Mouse (Mus musculus) erythroid progenitor cell, adult 5-6 weeks (primary cell): Measurements from ENCODE around the gene Gys1. TPM values are rescaled to one million over a fixed set of nuclear protein-coding genes. Genes with fewer than 3 reads are reported as not detected.
A peak's percentile ranks its signal among the peaks of the same experiment; 100 is the strongest.
"Not testable (repeated sequence)": the region's sequence is repeated elsewhere in the genome, so short reads cannot be mapped to it uniquely, and the experiment has no call there.

Experiments used
- ATAC-seq: replicated peaks from 2 replicates; pipeline ENCODE4 v1.8.0; 2016; ENCODE audit warnings: moderate number of reproducible peaks, mild to moderate bottlenecking, moderate TSS enrichment, inconsistent platforms; ENCODE audit not compliant: poor library complexity, low FRiP score, severe bottlenecking
- total RNA-seq, 2 experiments: library from RNA; stranded (forward) in 1 of 2; stranded (reverse) in 1 of 2; fragments of 150-400 nt in 1 of 2; fragments of 186-747, 209-891 nt in 1 of 2; gene quantifications; 2 replicates each; pipeline versions ENCODE4 v1.2.3 to v1.2.4; 2015 to 2017; ENCODE audit warnings: low replicate concordance in 2 of 2

Gene Gys1
- total RNA-seq, 2 experiments from 2014 or later: 0.84 to 6.2 TPM

DNA sequence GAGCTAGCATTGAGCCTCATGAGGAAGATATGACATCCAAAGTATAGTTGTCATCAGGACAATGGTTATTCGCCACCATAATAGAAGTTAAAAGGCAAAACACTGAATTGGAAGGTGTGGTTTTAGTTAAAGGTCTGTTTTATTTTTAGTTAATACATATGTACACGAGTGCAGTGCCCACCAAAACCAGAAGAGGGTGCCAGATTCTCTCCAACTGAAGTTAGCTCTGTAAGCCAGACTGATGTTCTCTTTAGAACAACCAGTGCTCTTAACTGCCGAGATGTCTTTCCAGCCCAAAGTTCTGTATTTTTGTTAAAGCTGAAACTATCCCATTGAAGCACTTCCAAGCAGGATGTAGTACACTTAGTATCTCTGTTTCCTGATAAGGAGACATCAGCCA, 36.2 kb downstream of the Gys1 start:
- peak; percentile 72 for ATAC-seq

DNA sequence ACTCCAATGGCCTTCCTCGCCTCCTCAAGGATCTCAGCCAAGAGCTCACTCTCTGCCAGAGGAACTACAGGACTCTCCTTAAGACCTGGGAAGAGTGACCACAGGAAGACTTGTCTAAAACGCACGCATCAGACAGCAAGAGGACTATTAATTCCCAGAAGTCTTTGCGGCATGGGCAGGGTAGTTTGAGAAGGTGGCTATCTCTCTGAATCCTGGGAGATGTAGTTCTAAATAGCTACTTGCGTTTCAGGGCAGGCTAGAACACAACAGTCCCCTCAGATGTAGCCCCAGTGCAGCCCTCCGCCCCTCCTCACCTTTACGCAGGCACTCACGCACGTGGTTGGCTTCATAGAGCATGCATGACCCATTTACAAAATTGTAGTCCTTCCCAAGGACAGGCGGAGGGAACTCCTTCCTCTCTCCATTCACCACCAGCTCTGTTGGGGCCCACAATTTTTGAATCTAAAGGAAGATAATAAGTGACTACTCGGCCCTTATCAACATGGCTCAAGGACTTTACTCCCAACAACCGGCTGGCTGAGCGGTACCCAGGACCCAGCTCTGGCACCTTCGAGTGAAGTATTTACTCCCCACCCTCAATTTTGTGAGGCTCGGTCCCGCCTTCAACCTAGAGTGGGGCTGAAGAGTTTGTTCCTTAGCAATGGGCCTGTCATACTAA, 40.8 kb downstream of the Gys1 start:
- ATAC-seq: no peak

DNA sequence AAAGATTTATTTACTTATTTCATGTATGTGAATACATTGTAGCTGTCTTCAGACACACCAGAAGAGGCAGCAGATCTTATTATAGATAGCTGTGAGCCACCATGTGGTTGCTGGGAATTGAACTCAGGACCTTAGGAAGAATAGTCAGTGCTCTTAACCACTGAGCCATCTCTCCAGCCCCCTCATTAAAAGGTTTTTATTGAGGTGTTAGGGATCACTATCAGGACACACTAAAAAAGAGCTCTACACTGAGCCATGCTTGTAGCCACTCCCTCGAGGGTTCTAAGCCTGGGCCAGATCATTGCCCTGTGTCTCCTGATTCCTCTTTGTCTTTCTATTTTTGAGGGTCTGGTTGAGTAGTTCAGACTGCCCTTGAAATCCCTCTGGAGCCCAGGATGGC, 41.8 kb downstream of the Gys1 start:
- ATAC-seq: no peak

DNA sequence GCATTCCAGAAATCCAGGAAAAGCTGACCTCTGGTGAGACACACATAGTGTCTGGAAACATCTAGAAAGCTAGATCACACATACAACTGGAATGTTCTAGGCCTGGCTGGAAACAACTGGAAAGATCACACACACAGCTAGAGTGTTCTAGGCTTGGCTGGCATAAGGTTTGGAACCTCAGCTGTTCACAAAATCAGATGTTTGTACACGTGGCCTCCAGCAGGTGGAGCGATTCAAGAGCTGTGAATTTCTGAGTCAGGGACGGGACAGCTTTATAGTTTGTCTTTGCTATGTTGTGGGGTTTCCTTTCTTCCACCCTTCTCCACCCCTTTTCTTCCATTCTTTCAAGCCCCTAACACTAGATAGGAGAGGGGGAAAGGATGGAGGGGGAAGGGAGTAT, 42.4 kb downstream of the Gys1 start:
- ATAC-seq: peak; percentile 84

DNA sequence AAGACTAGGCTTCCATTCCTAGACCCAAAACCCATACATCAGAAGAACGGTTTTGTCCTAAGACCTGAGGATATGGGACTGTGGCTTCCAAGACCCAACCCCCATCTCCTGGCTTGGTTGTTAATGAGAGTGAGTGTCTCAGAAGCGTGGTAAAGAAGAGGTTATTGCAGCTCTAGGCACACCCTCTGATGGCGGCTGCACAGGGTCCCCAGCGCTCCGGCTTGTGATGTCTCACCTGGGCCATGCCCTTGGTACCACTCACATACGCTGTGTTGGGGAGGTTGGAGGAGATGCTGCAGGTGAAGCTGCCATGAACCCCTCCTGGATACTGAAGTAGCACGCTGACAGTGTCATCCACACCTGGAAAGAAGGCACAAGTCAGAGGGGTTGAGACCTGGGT, 44.1 kb downstream of the Gys1 start:
- no peak for ATAC-seq

DNA sequence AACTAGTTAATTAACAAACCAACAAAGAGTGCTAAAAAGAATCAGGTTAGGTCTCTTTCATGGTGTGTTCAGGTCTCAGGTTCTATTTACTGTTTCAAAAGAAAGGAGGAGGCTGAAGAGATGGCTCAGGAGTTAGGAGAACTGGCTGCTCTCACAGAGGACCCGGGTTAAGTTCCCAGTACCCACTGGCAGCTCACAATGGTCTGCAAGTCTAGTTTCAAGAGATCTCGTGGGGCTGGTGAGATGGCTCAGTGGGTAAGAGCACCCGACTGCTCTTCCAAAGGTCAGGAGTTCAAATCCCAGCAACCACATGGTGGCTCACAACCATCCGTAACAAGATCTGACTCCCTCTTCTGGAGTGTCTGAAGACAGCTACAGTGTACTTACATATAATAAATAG, 45.7 kb downstream of the Gys1 start:
- ATAC-seq: not testable (repeated sequence)

DNA sequence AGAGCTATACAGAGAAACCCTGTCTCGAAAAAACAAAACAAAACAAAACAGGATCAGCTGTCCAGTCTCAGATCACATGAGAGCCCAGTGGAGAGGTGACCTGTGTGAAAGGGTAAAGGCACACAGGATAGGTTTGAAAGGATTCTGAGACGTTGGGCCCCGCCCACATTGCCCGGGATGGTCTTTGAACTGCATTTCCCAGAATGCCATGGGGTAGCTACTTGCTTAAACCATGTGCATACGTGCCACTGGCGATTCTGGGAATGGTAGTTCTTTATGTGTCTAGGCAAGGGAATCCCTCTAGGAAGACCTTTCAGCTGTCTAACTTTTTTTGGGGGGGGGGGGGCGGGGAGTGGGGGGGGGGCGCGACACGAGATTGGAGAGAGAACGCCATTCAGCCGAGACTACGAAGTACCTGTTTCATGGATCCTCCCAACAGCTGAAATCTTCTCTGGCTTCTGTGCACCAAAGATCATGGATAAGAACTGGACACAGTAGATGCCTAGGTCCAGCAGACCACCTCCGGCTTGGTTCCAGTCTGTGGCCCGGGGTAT, 46.8 kb downstream of the Gys1 start, which contains the start of gene Tulp2:
TSS of gene Tulp2 (plus strand) at position 504 of the 554 bp plus-strand sequence.
- peak; percentile 90 for ATAC-seq

DNA sequence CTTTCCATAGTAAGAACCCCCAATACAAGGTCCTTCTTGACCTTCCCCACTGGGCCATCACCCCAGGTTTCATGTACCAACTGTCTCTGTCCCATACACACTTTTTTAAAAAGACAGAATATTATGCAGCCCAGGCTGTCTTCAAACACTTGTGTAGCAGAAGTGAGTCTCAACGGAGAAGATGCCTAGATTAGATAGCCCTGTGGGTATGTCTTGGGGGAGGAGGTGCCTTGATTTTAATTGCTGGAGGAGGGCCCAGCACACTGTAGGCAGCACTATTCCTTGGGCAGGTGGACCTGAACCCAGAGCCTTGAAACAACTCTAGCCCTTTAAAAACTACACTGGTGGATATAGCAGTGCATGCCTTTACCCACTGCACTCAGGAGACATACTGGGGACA, 47.5 kb downstream of the Gys1 start:
- no peak for ATAC-seq

DNA sequence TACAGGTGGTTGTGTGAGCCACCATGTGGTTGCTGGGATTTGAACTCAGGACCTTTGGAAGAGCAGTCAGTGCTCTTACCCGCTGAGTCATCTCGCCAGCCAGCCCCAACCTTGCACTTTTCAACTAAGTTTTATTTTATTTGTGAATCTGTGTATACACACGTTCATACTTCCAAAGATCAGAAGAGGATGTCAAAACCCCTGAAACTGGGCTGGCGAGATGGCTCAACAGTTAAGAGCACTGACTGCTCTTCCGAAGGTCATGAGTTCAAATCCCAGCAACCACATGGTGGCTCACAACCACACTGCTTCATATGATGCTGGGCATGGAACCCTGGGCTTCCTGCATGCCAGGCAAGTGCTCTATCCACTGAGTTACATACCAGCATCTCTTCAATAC, 50.3 kb downstream of the Gys1 start:
- not testable (repeated sequence) for ATAC-seq

DNA sequence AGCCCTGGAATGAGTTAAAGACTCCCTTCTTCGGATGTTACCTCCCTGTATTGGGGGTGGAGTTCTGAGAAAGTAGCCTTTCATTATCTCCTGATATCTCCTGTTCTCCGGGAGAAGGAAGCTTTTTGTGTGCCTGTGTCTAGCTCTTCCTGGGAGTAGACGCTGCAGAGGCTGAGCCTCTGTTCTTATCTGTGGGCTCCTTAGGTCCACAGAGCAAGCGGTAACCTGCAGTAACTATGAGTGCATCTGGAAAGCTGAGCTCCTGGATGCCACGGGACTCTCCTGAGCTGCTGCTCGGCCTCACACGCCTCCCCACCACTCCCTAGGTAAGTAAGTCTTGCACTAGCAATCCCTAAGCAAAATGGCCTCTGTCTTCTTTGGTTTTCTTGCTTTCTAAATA, 51.5 kb downstream of the Gys1 start:
- ATAC-seq: no peak

DNA sequence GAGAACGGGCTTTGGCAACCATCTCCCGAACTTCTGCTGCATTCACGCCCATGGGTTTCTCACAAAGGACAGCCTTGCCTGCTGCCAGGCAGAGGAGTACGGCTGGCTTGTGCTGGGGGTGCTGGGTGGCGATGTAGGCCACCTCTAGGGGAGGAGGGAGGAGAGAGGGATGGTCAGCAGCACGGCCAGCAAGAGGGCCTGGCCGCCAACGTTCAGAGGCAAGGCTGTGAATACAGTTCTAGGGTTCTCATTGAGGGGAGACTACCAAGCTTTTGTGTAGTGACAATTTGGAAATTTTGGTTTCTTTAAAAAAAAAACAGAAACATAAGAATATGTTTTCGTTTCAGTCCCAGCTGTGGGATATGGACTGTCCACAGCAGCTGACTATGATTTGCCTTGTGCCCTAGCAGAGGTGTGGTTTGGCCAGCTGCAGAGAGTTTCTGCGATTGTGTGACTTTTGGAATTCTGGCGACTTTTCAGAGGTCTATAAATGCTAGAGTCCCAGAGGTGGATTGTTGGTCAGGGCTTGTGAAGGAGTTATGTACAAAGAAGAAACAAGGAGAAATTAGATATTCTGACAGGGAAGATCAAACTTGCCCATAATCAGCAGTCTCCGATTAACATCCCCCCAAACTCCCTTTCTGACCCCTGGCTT, 52.2 kb downstream of the Gys1 start, which contains the start of gene Gm45808:
TSS of gene Gm45808 (minus strand) at position 51 of the 655 bp plus-strand sequence.
- no peak for ATAC-seq

DNA sequence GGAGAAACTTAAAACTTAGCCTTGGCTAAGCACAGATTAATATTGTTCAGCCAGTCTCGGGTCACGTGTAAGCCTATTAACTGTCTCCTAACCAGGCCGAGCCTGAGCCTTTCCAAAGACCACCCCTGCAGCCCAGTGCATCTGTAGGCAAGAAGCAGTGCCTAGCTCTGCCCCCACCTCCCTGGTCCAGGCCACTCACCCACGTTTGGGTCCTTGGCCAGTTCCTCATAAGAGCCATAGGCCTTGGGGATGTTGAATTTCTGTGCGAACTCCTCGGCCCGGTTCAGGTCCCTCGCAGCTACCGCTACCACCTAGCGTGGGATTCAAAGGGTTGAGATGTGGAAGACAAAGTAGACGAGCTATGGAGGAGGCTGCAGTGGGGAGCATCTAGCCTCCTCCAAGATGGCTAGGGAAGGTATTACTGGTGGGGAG, 53.2 kb downstream of the Gys1 start:
- no peak for ATAC-seq

DNA sequence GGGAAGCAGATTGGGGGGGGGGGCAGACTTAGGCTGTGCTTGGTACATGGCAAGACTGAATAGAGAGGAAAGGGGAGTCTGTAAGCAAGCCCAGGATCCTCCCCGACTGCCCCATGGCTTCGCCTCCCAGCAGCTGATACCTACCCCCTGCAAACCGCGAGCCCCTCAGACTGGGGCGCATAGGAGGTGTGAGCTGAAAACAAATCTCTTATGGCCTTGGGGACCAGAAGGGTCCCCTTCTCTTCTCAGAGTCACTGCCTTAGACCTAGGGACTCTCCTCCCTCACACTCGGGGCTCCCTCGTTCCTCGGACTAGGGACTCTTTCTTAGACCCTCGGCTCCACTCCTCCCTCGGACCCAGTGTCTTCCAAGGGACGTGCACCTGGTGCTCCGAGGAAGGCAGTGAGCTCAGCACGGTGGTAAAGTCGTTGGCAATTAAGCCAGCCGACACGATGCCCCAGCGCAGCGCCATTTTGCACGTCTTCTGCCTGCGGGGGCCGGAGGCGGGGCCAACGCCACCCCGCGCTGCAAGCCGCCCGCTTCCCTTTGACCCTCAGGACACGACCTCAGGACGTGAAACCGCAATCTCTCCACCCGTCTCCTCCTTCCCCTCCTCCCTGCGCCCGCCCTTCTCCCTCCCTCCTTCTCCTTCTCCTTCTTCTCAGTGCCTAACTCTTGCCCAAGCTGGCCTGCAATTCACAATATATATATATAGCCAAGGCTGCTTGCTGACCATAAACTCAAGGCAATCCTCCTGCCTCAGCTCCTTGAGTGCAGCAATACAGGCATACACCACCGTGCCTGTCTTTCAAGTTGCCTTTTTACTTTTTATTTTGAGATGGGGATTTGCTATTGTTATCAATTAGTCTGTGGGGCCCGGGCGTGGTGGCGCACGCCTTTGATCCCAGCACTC, 53.9 kb downstream of the Gys1 start, which contains the start of gene Dhdh:
TSS of gene Dhdh (minus strand) at position 513 of the 912 bp plus-strand sequence.
- peak; percentile 72 for ATAC-seq

DNA sequence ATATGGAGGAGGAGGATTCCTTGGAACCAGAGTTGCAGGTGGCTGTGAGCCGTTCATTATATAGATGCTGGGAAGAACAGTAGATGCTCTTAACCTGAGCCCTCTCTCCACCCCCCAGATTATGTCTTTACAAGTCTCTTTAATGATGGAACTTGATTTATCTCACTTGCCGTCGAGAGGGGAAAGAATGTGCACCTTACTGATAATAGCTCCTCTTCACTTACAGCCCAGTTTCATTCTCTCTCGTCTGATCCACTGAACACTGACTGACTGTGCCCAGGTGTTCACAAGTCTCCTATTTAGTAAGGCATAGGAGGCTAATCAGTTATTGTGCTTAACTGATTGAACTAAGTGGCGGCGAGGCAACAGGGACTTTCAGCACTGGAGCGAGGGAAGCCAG, 54.9 kb downstream of the Gys1 start:
- no peak for ATAC-seq

DNA sequence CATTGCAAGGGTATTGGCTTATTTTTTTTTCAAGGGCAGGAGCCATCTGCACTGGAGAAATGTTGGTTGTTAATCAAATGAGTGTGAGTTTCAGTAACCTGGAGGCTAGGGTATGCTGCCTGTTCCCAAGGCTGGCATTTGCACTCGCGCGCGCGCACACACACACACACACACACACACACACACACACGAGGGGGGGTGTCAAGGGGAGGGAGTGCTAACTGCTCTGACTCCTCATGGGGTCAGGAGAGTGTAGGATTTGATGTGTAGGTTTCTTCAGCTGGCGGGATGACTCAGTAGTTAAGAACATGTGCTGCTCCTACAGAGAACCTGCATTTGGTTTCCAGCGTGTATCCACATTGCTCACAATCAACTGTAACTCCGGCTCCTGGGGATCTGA, 56.2 kb downstream of the Gys1 start:
- ATAC-seq: no peak

DNA sequence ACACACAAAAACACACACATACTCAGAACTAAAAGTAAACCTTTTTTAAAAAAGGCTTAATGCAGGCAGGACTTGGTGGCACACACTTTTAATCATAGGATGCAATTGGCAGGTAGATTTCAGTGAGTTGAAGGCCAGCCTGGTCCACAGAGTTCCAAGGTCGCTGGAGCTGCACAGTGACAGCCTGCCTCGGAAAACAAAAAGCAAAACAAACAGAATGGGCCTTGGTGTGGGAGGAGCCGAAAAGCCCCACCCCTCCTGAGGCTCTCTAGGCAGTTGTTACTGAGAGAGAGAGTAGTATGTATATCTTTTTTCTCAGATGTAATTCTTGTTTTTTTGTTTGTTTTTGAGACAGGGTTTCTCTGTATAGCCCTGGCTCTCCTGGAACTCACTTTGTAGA, 56.6 kb downstream of the Gys1 start:
- ATAC-seq: no peak

DNA sequence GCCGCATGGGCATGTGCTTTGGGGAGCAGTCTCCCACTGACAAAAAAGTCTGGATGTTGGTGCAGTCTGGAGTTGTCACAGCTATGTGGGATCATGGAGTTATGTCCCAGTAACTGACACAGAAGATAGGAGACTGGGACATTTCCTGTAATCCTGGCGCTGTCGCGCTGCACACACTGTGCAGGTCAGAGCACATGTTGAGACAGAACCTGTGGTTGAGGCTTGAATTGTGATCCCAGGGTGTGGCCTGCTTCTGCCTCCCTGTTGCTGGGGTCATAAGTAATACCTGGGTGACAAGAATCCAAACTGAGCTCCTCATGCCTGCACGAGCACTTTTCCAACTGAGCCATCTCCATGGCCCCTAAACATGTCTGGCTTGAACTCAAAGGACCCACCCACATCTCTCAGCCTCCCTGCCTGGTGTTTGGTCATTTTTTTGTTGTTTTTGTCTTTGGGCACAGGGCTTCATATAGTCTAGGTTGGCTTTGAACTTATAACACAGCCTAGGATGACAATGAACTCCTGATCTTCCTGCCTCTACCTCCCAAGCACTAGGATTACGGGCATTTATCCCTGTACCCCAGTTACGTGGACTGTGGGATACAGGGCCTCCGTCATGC, 57.7 kb downstream of the Gys1 start:
- no peak for ATAC-seq

DNA sequence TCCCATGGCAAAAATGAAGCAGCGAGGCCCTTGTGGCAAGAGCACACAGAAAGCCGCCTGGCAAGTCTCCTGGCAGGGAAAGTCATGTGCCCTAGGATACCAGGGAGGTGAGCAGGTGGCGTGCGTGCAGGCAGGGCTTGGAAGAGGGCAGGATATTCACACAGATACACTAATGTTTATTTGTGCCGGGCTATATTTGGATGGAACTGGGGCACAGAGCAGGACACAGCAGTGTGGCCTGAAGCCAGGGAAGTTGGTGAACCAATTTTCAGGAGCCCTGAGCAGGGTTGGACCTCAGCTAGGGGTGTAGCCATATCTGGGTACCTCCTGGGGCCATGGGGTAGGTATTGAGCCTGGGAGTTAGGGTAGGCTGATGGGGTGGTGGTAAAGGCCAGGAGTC, 58.3 kb downstream of the Gys1 start:
- ATAC-seq: no peak

DNA sequence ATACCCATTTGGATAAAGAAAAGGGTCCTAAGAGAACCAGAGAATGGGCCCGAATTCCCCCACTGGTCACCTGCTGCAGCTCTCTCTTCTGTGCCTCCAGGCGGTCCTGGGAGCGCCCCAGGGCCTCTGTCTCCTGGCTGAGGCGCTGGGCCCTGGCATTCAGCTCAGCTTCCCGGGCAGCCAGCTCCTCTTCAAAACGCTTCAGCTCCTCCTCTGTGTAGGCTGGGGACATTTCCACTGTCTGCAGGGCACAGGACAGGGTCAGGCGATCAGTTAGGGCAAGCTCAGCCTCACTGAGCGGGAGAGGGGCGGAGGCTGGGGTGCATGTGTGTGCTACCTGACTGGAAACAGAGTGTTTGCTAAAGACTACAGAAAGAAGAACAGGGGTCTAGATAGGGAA, 59.9 kb downstream of the Gys1 start:
- ATAC-seq: no peak

DNA sequence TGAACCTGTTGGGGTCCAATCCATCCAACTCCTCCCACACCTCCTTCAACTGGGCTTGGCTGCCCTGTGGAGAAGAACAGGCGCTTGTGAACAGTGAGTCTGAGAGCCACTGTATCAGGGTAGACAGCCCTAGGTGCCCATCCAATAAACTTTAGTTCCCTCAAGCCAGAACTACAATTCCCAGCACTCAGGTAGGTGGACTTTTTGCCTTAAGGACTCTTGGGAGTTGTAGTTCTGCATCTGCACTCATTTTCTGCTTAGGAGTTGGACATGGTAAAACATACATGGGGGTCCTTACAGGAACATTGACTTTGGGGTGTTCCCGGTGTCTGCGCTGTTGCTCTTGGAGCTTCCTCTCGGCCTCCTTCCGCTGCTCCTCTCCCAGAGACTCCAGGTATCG, 63.8 kb downstream of the Gys1 start:
- no peak for ATAC-seq
